Mouse (Mus musculus) intestine, embryonic 16.5 days (tissue): ENCODE results near the gene Evi5. TPM values are rescaled to one million over a fixed set of nuclear protein-coding genes. Genes with fewer than 3 reads are reported as not detected.

Experiments used
- ATAC-seq: fragments of 200-750 bp; cut with Nextera tagmentation; 2 replicates; pipeline ENCODE4 v1.8.0; 2017; ENCODE audit warnings: moderate TSS enrichment, moderate library complexity
- H3K27ac ChIP-seq: fragments of 300-500 bp; sonication (generic); 2 replicates; pipeline ENCODE4 v1.5.1; 2014; ENCODE audit warnings: mild to moderate bottlenecking, low read length
- H3K27me3 ChIP-seq: fragments of 300-500 bp; sonication (generic); replicated peaks from 2 replicates; pipeline ENCODE4 v1.6.1; 2014; ENCODE audit warnings: low read length, control low read depth, mixed read lengths; ENCODE audit not compliant: control insufficient read depth, insufficient read depth
- H3K36me3 ChIP-seq: fragments of 300-500 bp; sonication (generic); 2 replicates; pipeline ENCODE4 v1.6.1; 2014; ENCODE audit warnings: low read length, control low read depth; ENCODE audit not compliant: control insufficient read depth, insufficient read depth
- H3K4me1 ChIP-seq: fragments of 300-500 bp; sonication (generic); 2 replicates; pipeline ENCODE4 v1.6.1; 2014; ENCODE audit warnings: low read length, control low read depth, mixed read lengths; ENCODE audit not compliant: control insufficient read depth, insufficient read depth
- H3K4me2 ChIP-seq: fragments of 300-500 bp; sonication (generic); 2 replicates; pipeline ENCODE4 v1.6.1; 2014; ENCODE audit warnings: low read depth, low read length, control low read depth
- H3K4me3 ChIP-seq: fragments of 300-500 bp; sonication (generic); 2 replicates; pipeline ENCODE4 v1.5.1; 2014; ENCODE audit warnings: mild to moderate bottlenecking, low read length
- H3K9ac ChIP-seq: fragments of 300-500 bp; sonication (generic); 2 replicates; pipeline ENCODE4 v1.6.1; 2014; ENCODE audit warnings: low read depth, low read length
- H3K9me3 ChIP-seq: fragments of 300-500 bp; sonication (generic); 2 replicates; pipeline ENCODE4 v1.6.1; 2016; ENCODE audit warnings: low read length, control low read depth; ENCODE audit not compliant: control insufficient read depth
- WGBS: fragments of 180-500 bp; shearing (Covaris S2); extraction: QIAGEN DNeasy Blood & Tissue Kit; methylation state at CpG from one replicate; pipeline ENCODE4 v1.1.7; 2014; 5-methylcytosine and 5-hydroxymethylcytosine counted together
- polyA plus RNA-seq: library from polyadenylated mRNA; unstranded; fragments of >200 nt; fragmentation: Nextera tagmentation; extraction: Ambion mirVana; gene quantifications from 2 replicates; pipeline ENCODE4 v1.2.1, GENCODE M21; 2015

Evi5 gene
- polyA plus RNA-seq, 1 experiment from 2014 or later: 53.4 TPM

GRCm38 (mm10) chr5:107724661-107725434 lies 150.1 kb downstream of the Evi5 start:
- H3K4me1 ChIP-seq: peaks cover 55% of the 10 kb centered on the region
- H3K27me3 ChIP-seq: peaks cover 75% of the 10 kb centered on the region
- under 1% methylated on average over 52 of the region's 52 CpGs for WGBS
- peak overlapping the region; percentile 33; the same call in 1 of the 2 replicates for H3K9ac ChIP-seq
- H3K9me3 ChIP-seq: no peaks in the 10 kb centered on the region
- H3K4me2 ChIP-seq: peak overlapping the region; percentile 59
- no peak overlapping the region for H3K27ac ChIP-seq
- no peaks in the 10 kb centered on the region for H3K36me3 ChIP-seq
- ATAC-seq: peak; percentile 43
- peak overlapping the region; percentile 43 for H3K4me3 ChIP-seq

DNA sequence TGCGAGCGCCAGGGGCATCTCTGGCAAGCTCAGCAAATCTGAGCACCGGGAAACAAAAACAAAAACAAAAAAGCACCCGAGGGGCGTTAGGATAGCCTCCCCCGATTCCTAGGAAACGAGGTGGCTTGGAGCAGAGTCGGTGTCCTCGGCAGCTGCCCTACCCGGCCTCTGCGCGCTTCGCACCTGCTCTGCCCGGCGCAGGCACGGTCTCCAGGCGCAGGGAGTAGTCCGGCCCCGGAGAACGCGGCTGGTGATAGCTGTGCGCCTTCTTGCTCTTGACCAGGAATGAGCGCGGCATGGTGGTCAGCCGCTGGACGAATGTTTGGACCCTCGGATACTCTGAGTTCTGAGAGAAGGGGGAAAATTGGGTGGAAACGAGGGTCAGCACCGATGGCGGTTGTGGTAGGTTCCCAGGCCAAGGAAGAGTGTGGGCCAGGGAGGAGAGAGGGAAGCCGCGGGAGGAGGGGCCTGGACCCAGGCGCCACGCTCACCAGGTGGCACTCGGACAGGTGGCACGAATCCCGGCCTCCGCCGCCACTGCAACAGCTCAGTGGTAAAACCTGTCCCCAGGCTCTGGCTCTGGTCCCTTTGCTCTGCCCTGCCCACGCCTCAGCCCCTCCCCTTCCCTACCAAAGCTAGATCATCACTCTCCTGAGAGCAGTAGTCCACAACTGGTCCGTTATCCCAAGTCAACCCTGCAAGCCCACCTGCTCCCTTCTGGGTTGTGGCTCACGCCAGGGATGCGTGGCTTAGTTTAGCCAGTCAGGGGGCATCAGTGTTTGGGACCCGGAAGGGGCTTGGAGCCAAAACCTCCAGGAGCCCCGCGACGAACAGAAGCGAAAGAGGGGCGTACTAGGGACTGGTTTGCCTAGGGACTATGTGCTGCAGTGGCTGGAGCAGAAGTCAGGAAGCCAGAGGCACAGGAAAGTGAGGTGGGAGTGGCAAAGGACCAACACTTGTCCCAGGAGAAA lies 151.1 kb downstream of the Evi5 start:
- H3K27me3 ChIP-seq: peaks cover 83% of the 10 kb centered on the region
- H3K36me3 ChIP-seq: no peaks in the 10 kb centered on the region
- H3K9me3 ChIP-seq: no peaks in the 10 kb centered on the region
- no peak overlapping the region; the same call in 1 of the 2 replicates for H3K27ac ChIP-seq
- peaks cover 55% of the 10 kb centered on the region for H3K4me1 ChIP-seq
- ATAC-seq: peak; percentile 66
- 1% methylated on average over 49 of the region's 49 CpGs for WGBS
- peak overlapping the region; percentile 59 for H3K4me2 ChIP-seq
- H3K4me3 ChIP-seq: peak overlapping the region; percentile 38
- H3K9ac ChIP-seq: peak overlapping the region; percentile 32

DNA sequence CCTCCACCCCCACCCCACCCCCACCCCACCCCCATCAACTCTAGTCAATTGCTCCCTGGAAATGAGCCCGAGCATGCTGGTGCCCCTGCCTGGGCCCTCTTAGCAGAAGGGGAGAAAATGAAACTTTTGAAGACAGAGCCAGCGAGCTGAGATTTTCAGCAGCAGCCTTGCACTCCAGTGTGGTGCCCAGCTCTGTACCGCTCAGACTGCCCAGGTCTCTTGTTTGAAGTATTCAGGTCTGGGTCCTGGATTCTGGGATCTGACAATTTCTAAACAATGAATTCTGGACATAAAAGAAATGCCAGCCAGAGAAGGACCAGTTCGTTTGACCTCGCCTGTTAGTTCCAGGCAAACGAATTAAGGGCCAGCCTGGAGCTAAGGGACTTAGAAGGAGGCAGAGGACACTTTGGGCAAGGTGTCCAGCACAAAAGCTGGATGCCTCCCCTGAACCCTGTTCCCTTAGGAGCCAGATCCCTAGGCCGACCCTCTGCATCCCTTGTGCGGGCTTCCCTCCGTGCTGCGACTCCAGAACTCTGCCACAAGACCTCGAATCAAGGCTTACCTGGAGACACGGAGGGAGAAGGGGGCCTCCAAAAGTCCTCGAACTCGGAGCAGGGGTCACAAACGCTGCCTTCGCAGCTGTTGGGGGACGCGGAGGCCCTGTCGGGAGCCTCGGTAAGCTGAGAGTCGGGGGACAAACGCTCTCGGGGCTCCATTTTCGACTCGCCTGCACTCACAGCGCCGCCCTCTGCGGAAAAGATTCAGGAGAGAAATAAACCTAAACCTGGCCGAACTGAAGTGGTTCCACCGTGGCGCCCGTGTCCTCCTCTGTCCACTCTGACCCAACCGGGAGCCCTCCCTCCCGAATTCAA lies 152.0 kb downstream of the Evi5 start:
- Histone ChIP-seq H3K36me3 (no peaks in the 10 kb centered on the region), H3K9ac (peak overlapping the region; percentile 32), H3K4me1 (peaks cover 55% of the 10 kb centered on the region), H3K27me3 (peaks cover 80% of the 10 kb centered on the region), H3K27ac (no peak overlapping the region), H3K4me3 (peak overlapping the region; percentile 38), H3K9me3 (no peaks in the 10 kb centered on the region), H3K4me2 (peak overlapping the region; percentile 59)
- ATAC-seq: no peak
- 1% methylated on average over 34 of the region's 34 CpGs for WGBS

GRCm38 (mm10) chr5:107721638-107722011 lies 153.3 kb downstream of the Evi5 start:
- H3K4me1 ChIP-seq: peaks cover 52% of the 10 kb centered on the region
- no peaks in the 10 kb centered on the region for H3K36me3 ChIP-seq
- peak overlapping the region; percentile 74 for H3K4me2 ChIP-seq
- peaks cover 80% of the 10 kb centered on the region for H3K27me3 ChIP-seq
- no peak overlapping the region for H3K27ac ChIP-seq
- peak overlapping the region; percentile 48 for H3K4me3 ChIP-seq
- ATAC-seq: peak; percentile 26; the same call in 1 of the 2 replicates
- no peaks in the 10 kb centered on the region for H3K9me3 ChIP-seq
- H3K9ac ChIP-seq: peak overlapping the region; percentile 55
- WGBS: under 1% methylated on average over 33 of the region's 33 CpGs

DNA sequence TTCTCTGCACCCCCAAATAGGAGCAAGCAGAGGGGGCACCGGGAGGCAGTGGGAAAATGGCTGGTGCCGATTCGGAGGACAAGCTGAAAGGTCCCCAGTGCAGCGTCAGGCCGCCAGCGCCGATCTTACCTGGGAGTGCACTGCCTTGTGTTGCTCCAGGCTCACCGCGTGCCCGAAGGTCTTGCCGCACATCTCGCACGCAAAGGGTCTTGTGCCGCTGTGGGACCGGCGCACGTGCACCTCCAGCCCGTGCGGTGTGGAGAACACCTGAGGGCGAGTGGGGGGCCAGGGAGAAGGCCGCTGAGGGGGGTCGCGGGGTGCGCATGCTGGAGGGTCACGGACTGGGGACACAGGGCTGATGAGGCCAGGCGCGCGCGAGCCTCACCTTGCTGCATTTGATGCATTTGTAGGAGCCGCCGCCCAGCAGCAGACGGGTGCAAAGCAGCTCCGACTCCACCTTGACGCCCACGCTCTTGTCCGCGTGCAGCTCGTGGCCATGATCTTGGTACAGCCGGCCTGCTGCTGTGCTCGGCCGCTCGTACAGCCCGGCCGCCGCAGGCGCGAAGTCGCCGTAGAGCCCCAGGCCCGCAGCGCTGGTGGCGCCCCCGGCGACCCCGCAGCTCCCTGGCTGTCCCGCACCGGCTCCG lies 153.8 kb downstream of the Evi5 start:
- peak overlapping the region; percentile 55 for H3K9ac ChIP-seq
- peak; percentile 4; the same call in 1 of the 2 replicates for ATAC-seq
- no peaks in the 10 kb centered on the region for H3K36me3 ChIP-seq
- H3K27me3 ChIP-seq: peaks cover 76% of the 10 kb centered on the region
- peak overlapping the region; percentile 48 for H3K4me3 ChIP-seq
- 3% methylated on average over 57 of the region's 58 CpGs for WGBS
- H3K4me1 ChIP-seq: peaks cover 49% of the 10 kb centered on the region
- no peak overlapping the region for H3K27ac ChIP-seq
- peak overlapping the region; percentile 74 for H3K4me2 ChIP-seq
- H3K9me3 ChIP-seq: no peaks in the 10 kb centered on the region

GRCm38 (mm10) chr5:107720511-107720910 lies 154.4 kb downstream of the Evi5 start:
- H3K36me3 ChIP-seq: no peaks in the 10 kb centered on the region
- no peaks in the 10 kb centered on the region for H3K9me3 ChIP-seq
- peak overlapping the region; percentile 48 for H3K4me3 ChIP-seq
- peaks cover 44% of the 10 kb centered on the region for H3K4me1 ChIP-seq
- peaks cover 72% of the 10 kb centered on the region for H3K27me3 ChIP-seq
- no peak overlapping the region for H3K9ac ChIP-seq
- H3K4me2 ChIP-seq: peak overlapping the region; percentile 74; the same call in 1 of the 2 replicates
- no peak overlapping the region for H3K27ac ChIP-seq
- 7% methylated on average over 5 of the region's 5 CpGs for WGBS
- no peak for ATAC-seq

GRCm38 (mm10) chr5:107719786-107720185 lies 155.1 kb downstream of the Evi5 start:
- no peak for ATAC-seq
- Histone ChIP-seq H3K9ac (no peak overlapping the region), H3K27me3 (peaks cover 65% of the 10 kb centered on the region), H3K4me3 (no peak overlapping the region), H3K9me3 (no peaks in the 10 kb centered on the region), H3K4me1 (peaks cover 36% of the 10 kb centered on the region), H3K36me3 (no peaks in the 10 kb centered on the region), H3K27ac (no peak overlapping the region), H3K4me2 (no peak overlapping the region)
- WGBS: 11% methylated on average over 1 of the region's 1 CpGs

GRCm38 (mm10) chr5:107719209-107719608 lies 155.7 kb downstream of the Evi5 start:
- WGBS: 24% methylated on average over 3 of the region's 3 CpGs
- no peak for ATAC-seq
- Histone ChIP-seq H3K36me3 (no peaks in the 10 kb centered on the region), H3K27ac (no peak overlapping the region), H3K4me3 (no peak overlapping the region), H3K27me3 (peaks cover 60% of the 10 kb centered on the region), H3K4me2 (no peak overlapping the region), H3K4me1 (peaks cover 31% of the 10 kb centered on the region), H3K9ac (no peak overlapping the region), H3K9me3 (no peaks in the 10 kb centered on the region)
